Mouse (Mus musculus): ENCODE data around the gene Angptl1. TPM values are rescaled to one million over a fixed set of nuclear protein-coding genes. Genes with fewer than 3 reads are reported as not detected.

The Angptl1 gene
- 0.69 and 0.78 TPM in 2 replicates for polyA plus RNA-seq (2015; fragmentation: Nextera tagmentation; extraction: Ambion mirVana)

DNA sequence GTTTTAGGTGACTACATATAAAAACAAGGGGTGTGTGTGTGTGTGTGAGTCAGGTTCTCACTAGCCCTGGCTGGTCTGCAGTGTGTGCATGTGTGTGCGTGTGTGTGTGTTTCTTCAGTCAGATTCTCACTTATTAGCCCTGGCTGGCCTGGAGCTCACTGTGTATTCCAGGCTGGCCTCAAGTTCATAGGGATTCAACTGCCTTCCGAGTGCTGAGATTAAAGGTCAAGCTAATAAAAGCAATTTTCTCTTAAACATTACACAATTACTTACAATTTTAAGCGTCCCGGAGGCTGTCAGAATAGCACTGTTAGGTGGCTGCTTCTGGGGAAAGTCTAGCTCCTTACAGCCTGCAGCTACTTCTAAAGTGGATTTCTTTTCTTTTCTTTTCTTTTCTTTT, at the start of gene Angptl1:
TSS of gene Angptl1 (plus strand) at position 386 of the 400 bp plus-strand sequence.
- H3K36me3 ChIP-seq (replicated peaks) = no peaks in the 10 kb centered on the region
- no peaks in the 10 kb centered on the region for H3K27me3 ChIP-seq
- no peak within 1 kb of the TSS for H3K4me2 ChIP-seq
- ATAC-seq (ENCODE audit: insufficient read depth) = no peak
- 67% methylated on average over 4 of the region's 4 CpGs for WGBS (ENCODE audit: insufficient replicate concordance)
- no peak within 1 kb of the TSS for H3K4me3 ChIP-seq (replicated peaks)
- H3K4me1 ChIP-seq (replicated peaks) = no peaks in the 10 kb centered on the region; the same call in 1 of the 2 replicates
- H3K27ac ChIP-seq (replicated peaks) = no peak within 1 kb of the TSS
- no peaks in the 10 kb centered on the region for H3K9me3 ChIP-seq (replicated peaks)
- H3K9ac ChIP-seq = no peak within 1 kb of the TSS

DNA sequence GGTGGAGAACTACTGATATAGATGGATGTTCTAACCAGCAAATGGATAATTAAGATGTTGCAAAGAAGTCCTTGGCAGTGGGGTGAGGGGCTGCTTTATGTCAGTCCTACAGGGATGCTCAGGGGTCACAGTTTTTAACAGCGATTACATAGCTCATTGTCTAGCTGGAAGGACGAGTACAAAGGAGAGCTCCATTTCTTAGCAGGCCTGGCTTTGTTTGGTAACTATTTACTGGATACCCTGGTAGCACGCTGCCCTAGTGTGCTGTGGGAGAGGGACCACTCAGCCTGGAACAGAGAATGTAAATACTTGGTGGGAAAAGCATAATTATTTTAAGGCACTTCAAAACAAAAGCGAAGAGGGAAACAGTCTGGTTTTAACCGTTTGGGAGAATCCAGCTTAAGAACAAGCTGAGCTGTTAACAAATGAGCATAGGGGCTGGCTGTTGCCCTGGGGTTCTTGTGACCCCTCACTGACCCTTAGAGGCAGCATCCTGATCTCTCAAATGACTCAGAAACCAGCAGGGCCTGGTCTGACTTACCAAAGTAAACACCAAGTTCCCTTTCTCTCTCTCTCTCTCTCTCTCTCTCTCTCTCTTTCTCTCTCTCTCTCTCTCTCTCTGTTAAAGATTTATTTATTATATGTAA, 48.4 kb upstream of the Angptl1 start:
- H3K36me3 ChIP-seq (replicated peaks) = no peaks in the 10 kb centered on the region
- 48% methylated on average over 5 of the region's 5 CpGs for WGBS (ENCODE audit: insufficient replicate concordance)
- H3K27ac ChIP-seq (replicated peaks) = no peak overlapping the region

DNA sequence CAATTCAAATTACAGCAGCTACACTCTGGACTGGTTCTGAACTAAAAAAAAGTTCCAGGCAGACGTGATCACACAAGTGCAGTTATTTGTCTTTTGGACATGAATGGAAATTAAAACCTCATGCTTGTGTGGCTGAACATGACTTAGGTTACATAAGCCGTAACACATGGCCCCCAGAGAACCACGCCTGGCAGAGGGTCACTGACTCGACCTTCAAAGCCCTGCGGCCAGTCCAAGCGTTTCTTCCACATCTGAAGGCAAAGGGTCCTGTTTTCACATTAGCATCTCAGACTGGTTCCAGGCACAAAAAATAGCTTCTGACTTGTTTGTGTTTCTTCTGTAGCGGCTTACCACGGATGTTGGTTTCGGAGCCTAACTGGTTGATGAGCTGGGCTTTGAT, 42.1 kb upstream of the Angptl1 start:
- WGBS (ENCODE audit: insufficient replicate concordance) = 66% methylated on average over 9 of the region's 9 CpGs
- Histone ChIP-seq H3K9ac (no peak overlapping the region), H3K27ac (replicated peaks) (no peak overlapping the region), H3K27me3 (no peaks in the 10 kb centered on the region), H3K9me3 (replicated peaks) (no peaks in the 10 kb centered on the region), H3K4me2 (no peak overlapping the region), H3K36me3 (replicated peaks) (no peaks in the 10 kb centered on the region), H3K4me3 (replicated peaks) (no peak overlapping the region), H3K4me1 (replicated peaks) (no peaks in the 10 kb centered on the region)
- ATAC-seq (ENCODE audit: insufficient read depth) = no peak

More for the DNA sequence above, 48.4 kb upstream of the Angptl1 start:
- H3K9ac ChIP-seq = no peak overlapping the region
- no peaks in the 10 kb centered on the region for H3K27me3 ChIP-seq
- H3K9me3 ChIP-seq (replicated peaks) = no peaks in the 10 kb centered on the region
- no peak overlapping the region for H3K4me3 ChIP-seq (replicated peaks)
- no peaks in the 10 kb centered on the region for H3K4me1 ChIP-seq (replicated peaks)
- no peak for ATAC-seq (ENCODE audit: insufficient read depth)
- H3K4me2 ChIP-seq = no peak overlapping the region

DNA sequence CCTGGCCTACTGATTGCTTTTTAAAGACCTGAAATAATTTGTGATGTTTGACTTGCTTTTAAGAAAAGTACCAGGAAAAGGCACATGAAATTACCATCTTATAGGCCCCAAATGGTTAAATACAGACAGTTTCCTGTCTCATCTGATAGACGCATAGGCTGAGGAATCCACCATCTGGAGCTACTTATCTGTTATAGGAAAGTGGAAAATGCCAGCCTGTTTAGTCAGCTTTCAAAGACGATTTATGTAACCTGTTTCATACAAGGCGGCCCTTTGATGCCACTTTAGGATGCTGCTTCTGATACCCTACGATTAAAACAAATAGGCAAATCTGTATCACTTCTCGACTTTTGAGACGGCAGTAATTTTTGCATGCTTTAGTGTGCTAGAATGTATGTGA, 37.1 kb upstream of the Angptl1 start:
- no peaks in the 10 kb centered on the region for H3K36me3 ChIP-seq (replicated peaks)
- H3K4me3 ChIP-seq (replicated peaks) = no peak overlapping the region
- no peaks in the 10 kb centered on the region for H3K4me1 ChIP-seq (replicated peaks)
- ATAC-seq (ENCODE audit: insufficient read depth) = no peak
- no peak overlapping the region for H3K4me2 ChIP-seq
- no peaks in the 10 kb centered on the region for H3K9me3 ChIP-seq (replicated peaks)
- no peak overlapping the region for H3K27ac ChIP-seq (replicated peaks)
- 60% methylated on average over 6 of the region's 6 CpGs for WGBS (ENCODE audit: insufficient replicate concordance)
- no peak overlapping the region for H3K9ac ChIP-seq
- H3K27me3 ChIP-seq = no peaks in the 10 kb centered on the region

DNA sequence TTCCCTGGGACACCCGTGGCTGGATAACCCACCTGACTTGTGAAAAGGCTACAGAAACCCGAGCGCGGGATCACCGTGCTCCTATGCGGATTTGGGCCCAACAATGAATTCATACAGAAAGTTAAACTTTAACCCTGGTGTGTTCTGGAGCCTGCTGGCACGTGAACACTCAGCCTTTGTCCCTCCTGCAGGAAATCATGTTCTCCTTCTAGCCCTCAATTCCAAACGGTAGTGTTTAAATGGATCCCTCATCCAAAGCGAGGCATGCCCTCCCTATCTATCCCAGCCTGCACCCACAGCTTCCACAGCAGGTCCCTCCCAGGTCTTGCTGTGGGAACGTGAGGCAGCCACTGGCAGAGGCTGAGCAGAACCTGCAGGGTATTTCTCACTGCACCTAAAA, 30.0 kb upstream of the Angptl1 start:
- Histone ChIP-seq H3K27ac (replicated peaks) (no peak overlapping the region), H3K36me3 (replicated peaks) (peaks cover 4% of the 10 kb centered on the region; the same call in 1 of the 2 replicates), H3K9me3 (replicated peaks) (no peaks in the 10 kb centered on the region), H3K9ac (no peak overlapping the region), H3K27me3 (no peaks in the 10 kb centered on the region), H3K4me3 (replicated peaks) (no peak overlapping the region), H3K4me1 (replicated peaks) (no peaks in the 10 kb centered on the region), H3K4me2 (no peak overlapping the region)
- WGBS (ENCODE audit: insufficient replicate concordance) = 65% methylated on average over 10 of the region's 10 CpGs
- ATAC-seq (ENCODE audit: insufficient read depth) = 0 out of 2 replicates have a peak, but pooled peaks have one; percentile 22

DNA sequence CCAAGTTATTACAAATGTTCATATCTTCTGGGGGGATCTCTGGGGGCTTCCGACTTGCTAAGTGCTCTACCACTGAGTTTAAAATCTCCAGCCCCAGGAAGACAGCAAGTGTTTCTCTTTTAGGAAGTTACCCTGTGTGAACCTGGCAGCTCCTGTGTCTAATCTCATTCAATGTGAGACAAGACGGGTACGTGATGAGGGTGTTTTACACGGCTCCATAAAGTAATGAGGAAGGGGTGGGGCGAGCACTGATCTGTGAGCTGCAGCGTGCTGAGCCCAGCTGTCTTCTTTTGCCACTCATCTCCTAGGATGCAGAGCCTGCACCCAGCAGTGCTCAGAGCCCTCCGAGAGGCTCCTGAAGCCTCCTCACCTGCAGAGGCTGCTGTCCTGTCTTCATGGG, 26.4 kb upstream of the Angptl1 start:
- no peaks in the 10 kb centered on the region for H3K9me3 ChIP-seq (replicated peaks)
- H3K27me3 ChIP-seq = no peaks in the 10 kb centered on the region
- no peak overlapping the region for H3K27ac ChIP-seq (replicated peaks)
- H3K4me1 ChIP-seq (replicated peaks) = 0 out of 2 replicates have a peak, but pooled peaks cover 2% of the 10 kb centered on the region
- H3K4me2 ChIP-seq = no peak overlapping the region
- no peak overlapping the region for H3K9ac ChIP-seq
- 74% methylated on average over 7 of the region's 7 CpGs for WGBS (ENCODE audit: insufficient replicate concordance)
- H3K36me3 ChIP-seq (replicated peaks) = peaks cover 4% of the 10 kb centered on the region; the same call in 1 of the 2 replicates
- ATAC-seq (ENCODE audit: insufficient read depth) = no peak
- no peak overlapping the region for H3K4me3 ChIP-seq (replicated peaks)

DNA sequence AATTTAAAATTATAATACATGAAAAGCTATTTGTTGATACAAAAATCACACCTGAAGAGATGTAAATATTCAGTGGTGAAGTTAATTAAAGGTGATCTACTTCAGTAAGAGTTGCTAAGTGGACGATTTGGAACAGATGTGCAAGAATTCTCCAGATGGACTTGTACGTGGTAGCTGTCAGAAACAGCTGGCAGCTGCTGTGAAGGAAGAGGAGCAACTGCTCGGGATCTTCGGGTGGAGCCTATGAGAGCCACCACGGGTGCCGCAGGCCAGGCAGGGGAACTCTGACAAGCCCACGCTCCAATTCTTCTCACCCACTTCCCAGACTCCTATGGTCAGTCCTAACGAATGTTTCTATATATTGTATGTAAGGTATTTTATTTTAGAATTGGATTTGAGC, 25.6 kb upstream of the Angptl1 start:
- no peak overlapping the region for H3K4me3 ChIP-seq (replicated peaks)
- no peak overlapping the region for H3K9ac ChIP-seq
- WGBS (ENCODE audit: insufficient replicate concordance) = 71% methylated on average over 8 of the region's 8 CpGs
- H3K36me3 ChIP-seq (replicated peaks) = peaks cover 10% of the 10 kb centered on the region
- no peaks in the 10 kb centered on the region for H3K27me3 ChIP-seq
- ATAC-seq (ENCODE audit: insufficient read depth) = no peak
- no peaks in the 10 kb centered on the region for H3K9me3 ChIP-seq (replicated peaks)
- no peak overlapping the region for H3K4me2 ChIP-seq
- H3K27ac ChIP-seq (replicated peaks) = no peak overlapping the region
- 0 out of 2 replicates have a peak, but pooled peaks cover 2% of the 10 kb centered on the region for H3K4me1 ChIP-seq (replicated peaks)

DNA sequence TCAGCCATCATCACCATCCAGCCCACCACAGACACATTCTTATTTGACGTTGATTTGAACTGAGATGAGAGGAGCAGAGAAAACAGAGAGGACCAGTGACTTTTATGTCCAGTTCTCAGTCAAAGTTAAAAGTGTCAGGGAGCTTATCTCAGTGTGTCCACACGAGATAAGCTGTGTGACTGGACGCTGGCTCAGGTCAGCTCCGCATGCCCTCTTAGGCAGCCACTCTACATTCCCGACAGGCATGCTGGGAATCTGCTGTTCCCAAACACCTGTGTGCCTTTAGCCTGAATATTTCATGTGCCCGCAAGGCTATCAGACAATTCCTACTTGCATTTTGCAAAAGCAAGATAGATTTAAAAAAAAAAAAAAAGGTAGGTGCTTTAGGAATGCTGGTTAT, 24.9 kb upstream of the Angptl1 start:
- Histone ChIP-seq H3K9ac (no peak overlapping the region), H3K27ac (replicated peaks) (no peak overlapping the region), H3K4me2 (no peak overlapping the region), H3K27me3 (no peaks in the 10 kb centered on the region), H3K9me3 (replicated peaks) (no peaks in the 10 kb centered on the region), H3K4me1 (replicated peaks) (0 out of 2 replicates have a peak, but pooled peaks cover 2% of the 10 kb centered on the region), H3K4me3 (replicated peaks) (no peak overlapping the region), H3K36me3 (replicated peaks) (peaks cover 13% of the 10 kb centered on the region)
- 0 out of 2 replicates have a peak, but pooled peaks have one; percentile 25 for ATAC-seq (ENCODE audit: insufficient read depth)
- 63% methylated on average over 6 of the region's 6 CpGs for WGBS (ENCODE audit: insufficient replicate concordance)

DNA sequence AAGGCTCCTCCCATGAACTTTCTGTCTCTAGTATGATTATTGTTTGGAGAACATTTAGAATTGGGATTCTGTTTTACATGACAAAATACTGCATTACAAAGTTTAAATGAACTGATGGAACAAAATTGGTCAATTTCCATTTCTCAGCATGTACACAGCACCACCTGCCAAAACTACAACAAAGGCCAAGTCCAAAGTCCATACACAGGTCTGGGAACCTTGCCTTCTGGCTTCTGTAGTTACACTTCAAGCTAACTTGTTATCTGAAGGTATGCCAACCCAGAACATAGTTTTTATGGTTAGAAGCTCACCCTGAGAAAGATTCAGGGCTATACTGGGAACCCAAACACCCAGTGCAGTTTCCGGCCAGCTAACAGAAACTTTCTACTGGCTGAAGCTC, 19.1 kb upstream of the Angptl1 start:
- H3K9ac ChIP-seq = no peak overlapping the region
- no peak overlapping the region for H3K4me2 ChIP-seq
- H3K27me3 ChIP-seq = no peaks in the 10 kb centered on the region
- peaks cover 15% of the 10 kb centered on the region for H3K36me3 ChIP-seq (replicated peaks)
- no peaks in the 10 kb centered on the region for H3K9me3 ChIP-seq (replicated peaks)
- no peak for ATAC-seq (ENCODE audit: insufficient read depth)
- no peak overlapping the region for H3K27ac ChIP-seq (replicated peaks)
- H3K4me1 ChIP-seq (replicated peaks) = no peaks in the 10 kb centered on the region
- WGBS (ENCODE audit: insufficient replicate concordance) = 64% methylated on average over 1 of the region's 1 CpGs
- H3K4me3 ChIP-seq (replicated peaks) = no peak overlapping the region

DNA sequence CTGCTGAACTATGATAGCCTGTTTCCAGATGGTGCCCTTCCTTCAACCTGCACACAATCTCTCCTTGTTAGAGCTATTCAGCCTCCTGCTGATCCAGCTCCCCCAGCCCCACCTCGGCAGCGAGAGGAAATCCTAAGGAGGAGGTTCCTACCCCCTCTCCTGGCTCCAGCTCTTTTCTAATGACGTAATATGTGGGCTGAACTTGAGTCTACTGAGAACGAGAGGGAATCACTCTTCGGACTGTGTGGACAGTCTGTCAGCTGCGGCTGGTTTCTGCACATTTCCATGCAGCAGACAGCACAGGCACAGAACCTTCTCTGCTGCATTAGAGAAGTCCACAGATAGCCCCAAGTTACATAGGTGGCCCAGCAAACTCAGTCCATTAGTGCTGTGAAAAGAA, 333 bp downstream of the Angptl1 start:
- WGBS (ENCODE audit: insufficient replicate concordance) = 52% methylated on average over 6 of the region's 6 CpGs
- no peaks in the 10 kb centered on the region; the same call in 1 of the 2 replicates for H3K4me1 ChIP-seq (replicated peaks)
- no peak overlapping the region for H3K9ac ChIP-seq
- H3K4me3 ChIP-seq (replicated peaks) = no peak overlapping the region
- ATAC-seq (ENCODE audit: insufficient read depth) = no peak
- no peaks in the 10 kb centered on the region for H3K9me3 ChIP-seq (replicated peaks)
- H3K4me2 ChIP-seq = no peak overlapping the region
- H3K27ac ChIP-seq (replicated peaks) = no peak overlapping the region
- H3K36me3 ChIP-seq (replicated peaks) = no peaks in the 10 kb centered on the region
- no peaks in the 10 kb centered on the region for H3K27me3 ChIP-seq

DNA sequence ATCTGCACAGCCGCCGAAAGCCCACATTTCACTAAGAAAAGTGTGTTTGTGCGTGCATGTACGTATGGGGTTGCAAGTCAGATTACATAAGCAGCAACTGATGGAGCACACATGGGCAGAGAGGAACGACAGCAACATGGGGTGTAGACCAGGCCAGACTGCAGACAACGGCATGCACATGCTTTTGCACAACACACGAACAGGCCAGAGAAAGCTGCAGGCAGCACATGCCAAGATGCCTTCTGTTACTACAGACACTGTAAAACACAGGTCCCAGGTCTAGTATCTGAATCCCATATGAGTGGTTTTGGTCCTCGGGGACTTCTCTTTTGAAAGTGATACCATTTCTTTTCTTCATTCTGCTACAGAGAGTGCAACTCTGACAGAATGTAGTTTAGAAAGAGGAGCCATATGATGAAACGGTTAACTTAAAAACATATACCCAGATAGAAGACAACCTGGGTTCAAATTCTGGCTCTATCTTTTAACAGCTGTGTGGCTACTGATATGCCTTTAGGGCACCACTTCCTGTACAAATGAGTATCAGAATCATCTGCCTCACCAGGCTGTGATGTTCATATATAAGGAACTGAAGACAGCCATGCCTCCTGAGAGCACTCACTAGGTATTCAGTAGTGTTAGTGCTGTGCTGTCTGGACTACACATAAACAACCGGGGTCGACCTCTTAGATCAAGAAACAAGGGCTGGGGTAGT, 3.4 kb downstream of the Angptl1 start:
- H3K9me3 ChIP-seq (replicated peaks) = no peaks in the 10 kb centered on the region
- no peaks in the 10 kb centered on the region for H3K27me3 ChIP-seq
- H3K36me3 ChIP-seq (replicated peaks) = 0 out of 2 replicates have a peak, but pooled peaks cover 4% of the 10 kb centered on the region
- 60% methylated on average over 11 of the region's 11 CpGs for WGBS (ENCODE audit: insufficient replicate concordance)
- no peak overlapping the region for H3K4me2 ChIP-seq
- H3K27ac ChIP-seq (replicated peaks) = no peak overlapping the region
- no peaks in the 10 kb centered on the region; the same call in 1 of the 2 replicates for H3K4me1 ChIP-seq (replicated peaks)
- no peak overlapping the region for H3K4me3 ChIP-seq (replicated peaks)
- ATAC-seq (ENCODE audit: insufficient read depth) = no peak
- no peak overlapping the region for H3K9ac ChIP-seq
